ENCODE assay signal across 16 mouse cellular contexts in the genomic region with DNA sequence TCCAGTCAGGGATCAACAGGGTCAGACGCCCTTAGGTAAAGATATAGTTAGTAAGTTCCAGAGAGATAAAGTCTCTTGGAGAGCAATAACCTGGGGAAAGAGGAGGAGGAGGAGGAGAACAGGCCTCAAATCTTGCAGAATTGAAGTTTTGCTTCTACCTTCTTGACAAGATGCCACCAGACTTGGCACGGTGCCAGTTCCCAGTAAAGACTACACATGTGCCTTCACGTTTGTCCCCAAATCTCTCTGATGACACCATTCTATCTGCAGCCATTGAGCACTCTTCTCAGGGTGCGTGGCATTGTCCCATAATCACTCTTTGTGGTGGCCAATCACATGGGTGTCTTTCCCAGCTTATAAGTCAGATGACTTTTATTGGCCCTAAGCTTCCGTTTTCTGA.
A peak's percentile ranks its signal among the peaks of the same experiment; 100 is the strongest.
DNase-seq lines count a peak whose midpoint lies in the region; ATAC-seq and TF ChIP-seq lines count a peak whose summit lies in the region.
"Had no signal": no experiment of that assay in that cellular context is flagged by ENCODE, and none has a peak within 500 bp of the region (broad histone marks: within the 10 kb centered on the region; RNA-seq: fewer than 3 reads in every experiment).

No protein-coding gene starts in this region.

- no peak for ATAC-seq in hindbrain, postnatal 0 days
- no peak for ATAC-seq in hindbrain, embryonic 14.5 days (ENCODE audit: low FRiP score)
- no peak for ATAC-seq in midbrain, embryonic 14.5 days (ENCODE audit: low FRiP score, low TSS enrichment)
- no peak for ATAC-seq in forebrain, embryonic 13.5 days
- ATAC-seq: inflammation-experienced regulatory T-cells, adult 6 months; lung, postnatal 0 days had no signal

- no peaks in the 10 kb centered on the region for H3K27me3 ChIP-seq in hindbrain, postnatal 0 days (ENCODE audit: insufficient read depth, low read length)
- H3K27me3 ChIP-seq in hindbrain, embryonic 14.5 days (ENCODE audit: control insufficient read depth, insufficient read depth, low read length): no peaks in the 10 kb centered on the region
- no peaks in the 10 kb centered on the region for H3K27me3 ChIP-seq in midbrain, embryonic 14.5 days (ENCODE audit: control insufficient read depth, insufficient read depth, low read length)
- H3K27me3 ChIP-seq in midbrain, embryonic 10.5 days (ENCODE audit: low read depth, poor library complexity, severe bottlenecking): no peaks in the 10 kb centered on the region
- H3K27me3 ChIP-seq in forebrain, embryonic 13.5 days: no peaks in the 10 kb centered on the region
- H3K27me3 ChIP-seq: embryonic facial prominence, embryonic 13.5 days; liver, embryonic 15.5 days; neural tube, embryonic 15.5 days had no signal

- TF ChIP-seq CTCF in hindbrain, postnatal 0 days (IDR thresholded peaks at IDR 0.05; ENCODE audit: low read depth): no peak

- H3K4me1 ChIP-seq in hindbrain, postnatal 0 days (ENCODE audit: insufficient read depth, low read length): no peaks in the 10 kb centered on the region
- H3K4me1 ChIP-seq in hindbrain, embryonic 14.5 days (replicated peaks; ENCODE audit: control insufficient read depth, insufficient read depth, low read length): peaks cover 18% of the 10 kb centered on the region
- H3K4me1 ChIP-seq in midbrain, embryonic 14.5 days (ENCODE audit: control insufficient read depth, insufficient read depth, low read length): peaks cover 9% of the 10 kb centered on the region
- H3K4me1 ChIP-seq in midbrain, embryonic 10.5 days: peaks cover 11% of the 10 kb centered on the region; the same call in 1 of the 2 replicates
- peaks cover 7% of the 10 kb centered on the region; the same call in 1 of the 2 replicates for H3K4me1 ChIP-seq in forebrain, embryonic 13.5 days
- H3K4me1 ChIP-seq: liver, embryonic 15.5 days had no signal

- no peak overlapping the region for H3K9ac ChIP-seq in hindbrain, postnatal 0 days (replicated peaks; ENCODE audit: low read length)
- H3K9ac ChIP-seq in hindbrain, embryonic 14.5 days: no peak overlapping the region
- no peak overlapping the region for H3K9ac ChIP-seq in midbrain, embryonic 14.5 days (replicated peaks; ENCODE audit: low read length)
- no peak overlapping the region for H3K9ac ChIP-seq in forebrain, embryonic 13.5 days
- H3K9ac ChIP-seq: embryonic facial prominence, embryonic 13.5 days; liver, embryonic 15.5 days; neural tube, embryonic 15.5 days had no signal

- H3K27ac ChIP-seq in hindbrain, postnatal 0 days: no peak overlapping the region
- H3K27ac ChIP-seq in hindbrain, embryonic 14.5 days: no peak overlapping the region
- H3K27ac ChIP-seq in midbrain, embryonic 14.5 days (replicated peaks; ENCODE audit: low read depth, low read length): peak overlapping the region; percentile 39; the same call in 1 of the 2 replicates
- H3K27ac ChIP-seq in midbrain, embryonic 10.5 days (replicated peaks): no peak overlapping the region
- H3K27ac ChIP-seq in forebrain, embryonic 13.5 days: no peak overlapping the region
- H3K27ac ChIP-seq: embryonic facial prominence, embryonic 13.5 days; liver, embryonic 15.5 days; neural tube, embryonic 15.5 days had no signal

- H3K9me3 ChIP-seq in hindbrain, postnatal 0 days (ENCODE audit: low read length): no peaks in the 10 kb centered on the region
- H3K9me3 ChIP-seq in hindbrain, embryonic 14.5 days (ENCODE audit: control insufficient read depth, low read length): peaks cover 4% of the 10 kb centered on the region; the same call in 1 of the 2 replicates
- 0 out of 2 replicates have a peak, but pooled peaks cover 7% of the 10 kb centered on the region for H3K9me3 ChIP-seq in midbrain, embryonic 14.5 days (ENCODE audit: control insufficient read depth, low read length)
- H3K9me3 ChIP-seq in midbrain, embryonic 10.5 days (replicated peaks): peaks cover 16% of the 10 kb centered on the region
- H3K9me3 ChIP-seq in forebrain, embryonic 13.5 days (replicated peaks): peaks cover 14% of the 10 kb centered on the region
- H3K9me3 ChIP-seq: embryonic facial prominence, embryonic 13.5 days; liver, embryonic 15.5 days had no signal

- no peaks in the 10 kb centered on the region for H3K36me3 ChIP-seq in hindbrain, postnatal 0 days (ENCODE audit: insufficient read depth, low read length)
- no peaks in the 10 kb centered on the region for H3K36me3 ChIP-seq in hindbrain, embryonic 14.5 days (replicated peaks; ENCODE audit: control insufficient read depth, insufficient read depth)
- no peaks in the 10 kb centered on the region for H3K36me3 ChIP-seq in midbrain, embryonic 14.5 days (ENCODE audit: control insufficient read depth, insufficient read depth, low read length)
- H3K36me3 ChIP-seq in midbrain, embryonic 10.5 days: no peaks in the 10 kb centered on the region
- no peaks in the 10 kb centered on the region for H3K36me3 ChIP-seq in forebrain, embryonic 13.5 days (ENCODE audit: poor library complexity, severe bottlenecking)
- H3K36me3 ChIP-seq: embryonic facial prominence, embryonic 13.5 days; liver, embryonic 15.5 days; neural tube, embryonic 15.5 days had no signal

- H3K4me2 ChIP-seq in hindbrain, postnatal 0 days (ENCODE audit: low read depth, low read length): no peak overlapping the region
- H3K4me2 ChIP-seq in hindbrain, embryonic 14.5 days (replicated peaks): no peak overlapping the region
- H3K4me2 ChIP-seq in midbrain, embryonic 14.5 days (ENCODE audit: low read length): no peak overlapping the region
- no peak overlapping the region for H3K4me2 ChIP-seq in forebrain, embryonic 13.5 days
- H3K4me2 ChIP-seq: embryonic facial prominence, embryonic 13.5 days; liver, embryonic 15.5 days; neural tube, embryonic 15.5 days had no signal

- WGBS in hindbrain, postnatal 0 days: 77% methylated on average over 5 of the region's 5 CpGs
- 77% methylated on average over 5 of the region's 5 CpGs for WGBS in hindbrain, embryonic 14.5 days
- WGBS in midbrain, embryonic 14.5 days: 86% methylated on average over 5 of the region's 5 CpGs
- 91% methylated on average over 5 of the region's 5 CpGs for WGBS in midbrain, embryonic 10.5 days
- 80% methylated on average over 5 of the region's 5 CpGs for WGBS in forebrain, embryonic 13.5 days

- DNase-seq in adrenal gland, postnatal 25 days: peak; percentile 28
- no peak for DNase-seq in adrenal gland, adult 8-10 months
- DNase-seq in hindbrain, postnatal 0 days (ENCODE audit: low spot score): peak; percentile 12
- DNase-seq in hindbrain, embryonic 14.5 days (ENCODE audit: low spot score): no peak
- peak; percentile 29 for DNase-seq in midbrain, embryonic 14.5 days
- no peak for DNase-seq in midbrain, embryonic 10.5 days (ENCODE audit: low spot score)
- DNase-seq in cerebellum, adult 9-11 months: peak; percentile 25
- DNase-seq: gastrocnemius, postnatal 14 days; heart, postnatal 10 days; thymus, adult 18-20 months had no signal

- H3K4me3 ChIP-seq in hindbrain, postnatal 0 days (ENCODE audit: low read length): no peak overlapping the region
- no peak overlapping the region for H3K4me3 ChIP-seq in hindbrain, embryonic 14.5 days (replicated peaks; ENCODE audit: low read length)
- H3K4me3 ChIP-seq in midbrain, embryonic 14.5 days (replicated peaks; ENCODE audit: low read depth, low read length): no peak overlapping the region
- H3K4me3 ChIP-seq in midbrain, embryonic 10.5 days: no peak overlapping the region
- H3K4me3 ChIP-seq in forebrain, embryonic 13.5 days: no peak overlapping the region
- H3K4me3 ChIP-seq: embryonic facial prominence, embryonic 13.5 days; liver, embryonic 15.5 days; neural tube, embryonic 15.5 days had no signal

Comparison
In these comparisons a context has a peak if more than half of its experiments do, and no peak if none do; other contexts are left out.
1. DNase-seq: peak in adrenal gland, postnatal 25 days (single experiment), hindbrain, postnatal 0 days (single experiment), midbrain, embryonic 14.5 days (single experiment) and cerebellum, adult 9-11 months (single experiment); none in adrenal gland, adult 8-10 months (single experiment), hindbrain, embryonic 14.5 days (single experiment) and midbrain, embryonic 10.5 days (single experiment).